Mouse (Mus musculus): ENCODE measurements around the gene Igsf8.

Igsf8 gene

DNA sequence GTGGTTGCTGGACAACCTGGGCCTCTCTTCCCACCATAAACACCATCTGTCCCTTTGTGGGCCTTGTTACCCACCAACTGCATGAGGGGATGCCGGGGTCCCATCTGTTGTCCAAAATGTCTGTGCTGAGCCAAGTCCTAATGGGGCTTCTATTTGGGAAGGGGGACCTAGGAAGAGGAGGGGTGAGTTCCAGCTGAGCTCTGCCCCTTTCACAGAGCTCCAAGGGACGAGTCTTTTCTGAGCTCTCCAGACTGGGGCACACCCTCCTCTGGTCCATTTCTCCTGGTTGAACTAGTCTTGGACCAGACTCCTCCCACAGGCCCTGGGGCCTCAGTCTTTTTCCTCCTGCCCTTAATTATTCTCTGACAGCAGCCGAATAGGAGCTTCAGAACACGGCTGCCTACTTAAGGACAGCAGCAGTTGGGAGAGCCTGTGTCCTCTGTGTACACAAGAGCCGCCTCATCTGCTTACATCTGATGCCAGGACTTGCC lies 58.5 kb downstream of the Igsf8 start:
- in situ Hi-C loops (cut with MboI; ENCODE audit: low sequenced_read_pairs): no loop called here

DNA sequence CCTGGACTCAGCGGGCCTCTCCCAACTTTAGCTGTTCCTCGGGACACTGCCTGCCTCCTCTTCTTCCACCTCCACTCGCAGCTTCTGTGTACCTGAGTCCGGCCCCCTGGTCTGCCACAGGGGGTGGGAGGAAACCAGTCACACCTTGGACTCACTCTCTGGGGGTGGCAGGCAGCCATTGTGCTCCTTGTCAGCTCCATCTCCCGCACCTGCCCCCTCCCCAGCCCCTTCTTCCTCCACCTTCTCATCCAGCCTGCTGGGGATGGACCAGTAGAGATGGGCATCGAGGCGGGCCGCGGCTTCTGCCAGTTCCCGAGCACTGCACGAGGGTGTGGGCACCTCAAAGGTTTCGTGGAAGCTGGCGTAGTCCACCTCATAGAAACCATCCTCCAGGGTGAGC lies 61.3 kb downstream of the Igsf8 start:
- in situ Hi-C loops (cut with MboI; ENCODE audit: low sequenced_read_pairs): no loop called here

DNA sequence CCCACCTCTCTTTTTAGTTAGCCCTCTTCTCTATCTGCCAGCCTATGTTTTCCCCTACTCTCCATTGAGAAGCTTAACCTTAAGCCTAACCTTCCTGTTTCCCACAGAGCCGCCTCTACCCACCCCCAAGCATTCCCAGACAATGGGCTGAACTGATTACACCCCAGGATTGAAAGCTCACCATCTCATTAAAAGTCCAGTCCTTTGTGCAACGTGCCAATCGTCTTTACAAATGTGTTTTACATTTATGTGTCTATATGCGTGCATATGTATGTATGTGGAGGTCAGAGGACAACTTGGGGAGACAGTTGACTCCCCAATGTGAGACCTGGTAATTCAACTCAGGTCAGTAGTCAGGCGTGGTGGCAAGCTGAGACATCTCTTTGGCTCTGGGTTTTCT lies 61.9 kb downstream of the Igsf8 start:
- in situ Hi-C loops (cut with MboI; ENCODE audit: low sequenced_read_pairs): no loop called here

DNA sequence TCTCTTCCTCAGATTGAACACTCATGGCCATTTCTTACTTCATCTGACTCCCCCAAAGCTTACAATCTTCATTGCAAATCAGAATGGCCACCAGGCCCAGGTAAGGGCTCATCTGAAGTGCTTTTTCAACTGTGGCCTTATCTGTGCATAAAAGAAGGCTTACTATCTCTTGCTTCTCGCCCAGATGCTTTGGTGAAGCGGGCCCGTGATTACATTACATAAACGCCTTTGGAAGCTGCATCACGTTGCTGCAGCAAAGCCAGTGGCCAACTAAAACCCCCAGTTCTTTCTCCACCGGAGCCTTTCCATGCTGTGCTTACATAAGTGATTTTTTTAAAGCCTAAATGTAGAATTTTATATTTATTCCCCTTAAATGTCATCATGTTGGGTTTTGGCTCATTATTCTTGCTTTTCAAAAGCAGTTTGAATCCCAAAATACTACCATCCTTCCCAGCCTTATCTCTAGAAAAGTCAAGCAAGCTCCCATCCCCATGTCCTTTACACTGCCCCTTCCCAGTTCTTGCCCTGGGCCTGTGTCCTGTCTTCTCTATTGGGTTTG lies 62.4 kb downstream of the Igsf8 start:
- in situ Hi-C loops (cut with MboI; ENCODE audit: low sequenced_read_pairs): no loop called here

DNA sequence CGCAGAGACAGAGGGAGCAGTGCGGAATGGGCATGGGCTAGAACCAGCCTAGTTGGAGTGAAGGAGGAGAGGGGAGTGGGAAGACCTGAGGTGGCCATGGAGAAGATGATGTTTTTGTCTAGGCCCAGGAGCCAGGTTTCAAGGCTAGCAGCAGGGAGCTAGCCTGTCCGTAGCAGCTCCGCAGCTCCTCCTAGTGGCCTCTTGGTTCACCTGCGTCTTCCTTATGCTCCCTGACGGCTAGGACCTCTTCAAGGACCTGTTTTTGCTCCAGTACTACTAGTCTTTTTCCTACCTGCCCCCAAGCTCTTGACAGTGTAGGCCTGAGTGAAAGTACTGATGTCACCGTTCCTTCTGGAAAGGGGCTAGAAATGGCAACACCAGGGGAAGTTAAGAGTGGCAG lies 63.3 kb downstream of the Igsf8 start:
- in situ Hi-C loops (cut with MboI; ENCODE audit: low sequenced_read_pairs): no loop called here

DNA sequence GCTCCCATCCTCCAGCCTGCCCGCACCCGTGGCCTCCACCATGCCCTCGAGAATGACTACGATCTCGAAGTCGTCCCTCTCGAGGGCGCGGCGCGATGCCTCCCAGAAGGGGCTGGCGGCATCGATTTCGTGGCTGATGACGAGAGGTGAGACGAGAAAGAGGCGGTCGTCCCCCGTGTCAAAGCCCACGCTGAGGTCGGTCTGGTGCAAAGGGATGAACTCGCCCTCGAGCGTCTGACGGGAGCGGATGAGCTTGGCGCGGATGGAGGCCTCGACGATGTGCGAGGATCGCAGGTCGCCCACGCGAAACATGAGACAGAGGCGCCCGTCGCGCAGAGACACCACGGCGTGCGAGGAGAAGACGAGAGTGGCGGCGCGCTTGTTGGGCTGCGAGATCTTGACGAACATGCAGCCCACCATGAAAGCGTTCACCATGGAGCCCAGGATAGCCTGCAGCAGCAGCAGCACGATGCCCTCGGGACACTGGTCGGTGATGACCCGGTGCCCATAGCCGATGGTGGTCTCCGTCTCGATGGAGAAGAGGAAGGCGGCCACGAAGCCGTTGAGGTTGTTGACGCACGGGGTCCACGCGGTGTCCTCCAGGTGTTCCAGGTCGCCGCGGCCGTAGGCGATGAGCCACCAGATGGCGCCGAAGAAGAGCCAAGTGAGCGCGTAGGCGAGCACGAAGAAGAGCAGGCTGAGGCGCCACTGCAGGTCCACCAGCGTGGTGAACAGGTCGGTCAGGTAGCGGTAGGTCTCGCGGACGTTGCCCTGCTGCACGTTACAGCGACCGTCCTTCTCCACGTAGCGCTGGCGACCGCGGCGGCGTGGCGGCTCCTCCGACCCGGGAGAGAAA lies 64.5 kb downstream of the Igsf8 start:
- in situ Hi-C loops (cut with MboI; ENCODE audit: low sequenced_read_pairs): no loop called here

DNA sequence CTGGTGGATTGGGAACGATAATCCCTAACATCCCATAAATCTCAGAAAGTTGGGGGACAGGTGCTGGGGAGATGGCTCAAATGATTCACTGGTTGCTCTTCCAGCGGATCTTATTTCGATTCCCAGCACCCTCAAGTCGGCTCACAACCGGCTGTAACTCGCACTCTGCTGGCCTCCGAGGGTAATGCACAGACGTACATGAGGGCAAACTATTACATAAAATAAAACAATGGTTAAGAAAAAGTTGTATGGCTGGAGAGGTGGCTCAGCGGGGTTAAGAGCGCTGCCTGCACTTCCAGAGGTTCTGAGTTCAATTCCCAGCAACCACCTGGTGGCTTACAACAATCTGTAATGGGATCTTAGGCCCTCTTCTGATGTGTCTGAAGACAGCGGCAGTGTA lies 65.2 kb downstream of the Igsf8 start:
- in situ Hi-C loops (cut with MboI; ENCODE audit: low sequenced_read_pairs): no loop called here

DNA sequence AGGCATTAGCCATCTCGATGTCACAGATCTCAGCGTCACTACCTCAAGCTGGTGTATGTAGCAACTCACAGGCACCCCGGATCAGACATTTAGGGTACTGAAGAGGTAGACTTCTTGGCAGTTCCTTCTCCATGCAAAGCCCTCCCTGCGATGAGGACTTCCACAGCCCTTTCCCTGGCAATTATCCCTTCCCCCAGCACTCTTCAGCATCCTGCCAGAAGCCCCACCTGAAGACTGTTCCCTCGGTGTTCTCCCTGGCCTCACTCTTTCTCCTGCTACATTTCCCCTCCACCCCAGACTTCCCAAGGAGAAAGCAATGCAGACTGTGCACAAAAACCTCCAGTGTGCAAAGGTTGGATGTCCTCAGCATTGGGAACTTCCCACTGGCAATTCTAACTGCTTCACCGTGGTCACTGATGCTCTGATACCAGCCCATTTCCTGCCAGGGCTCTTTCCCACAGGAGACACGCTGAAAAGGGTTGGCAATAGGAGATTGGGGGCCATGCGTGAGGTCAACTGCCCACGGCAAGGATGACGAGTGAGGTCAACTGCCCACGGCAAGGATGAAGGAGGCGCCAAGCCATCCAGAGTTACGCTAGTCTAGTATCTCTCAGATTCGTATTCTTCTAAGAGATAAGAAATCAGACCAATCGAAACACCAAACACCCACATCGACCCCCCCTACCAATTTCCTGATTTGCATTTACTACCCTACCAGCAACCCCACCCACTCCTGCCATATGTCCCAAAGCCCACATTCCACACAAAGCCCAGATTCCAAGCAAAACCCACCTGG lies 66.0 kb downstream of the Igsf8 start:
- in situ Hi-C loops (cut with MboI; ENCODE audit: low sequenced_read_pairs): no loop called here

DNA sequence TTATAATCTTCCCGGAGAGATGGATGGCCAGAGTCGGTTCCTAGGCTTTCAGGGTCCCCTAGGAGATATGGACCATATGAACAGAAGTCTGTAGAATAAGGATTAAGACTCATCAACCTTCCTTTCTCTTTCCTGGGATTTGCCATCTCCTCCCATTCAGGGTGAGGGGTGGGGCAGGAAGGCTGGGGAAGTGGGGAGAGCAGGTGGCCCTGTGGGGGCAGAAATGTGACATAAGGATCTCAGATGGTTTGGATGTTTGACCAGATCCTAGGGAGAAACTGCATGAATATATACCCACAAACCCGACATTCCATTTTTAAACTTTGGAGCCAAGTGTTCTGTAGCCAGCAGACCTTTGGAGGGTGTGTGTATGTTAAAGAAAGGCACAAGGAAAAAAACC lies 66.6 kb downstream of the Igsf8 start:
- in situ Hi-C loops (cut with MboI; ENCODE audit: low sequenced_read_pairs): no loop called here

DNA sequence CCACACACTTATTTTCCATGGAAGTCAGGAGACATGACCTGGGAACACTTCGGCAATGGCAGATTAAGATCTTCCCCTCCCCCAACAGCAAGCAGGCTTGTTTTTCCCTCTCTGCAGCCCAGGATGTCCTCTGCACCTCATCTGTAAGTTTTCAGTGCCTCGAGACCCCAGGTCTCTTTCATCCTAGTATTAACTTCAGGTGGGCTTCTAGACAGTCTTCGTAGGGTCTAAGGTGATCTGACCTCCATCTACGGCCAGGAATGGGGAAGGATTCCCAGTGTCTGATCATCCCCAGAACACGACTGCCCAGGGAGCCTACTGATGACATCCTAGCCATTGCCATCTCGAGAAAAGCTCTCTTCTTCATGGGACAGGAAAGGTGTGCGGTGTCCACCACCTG lies 67.0 kb downstream of the Igsf8 start:
- in situ Hi-C loops (cut with MboI; ENCODE audit: low sequenced_read_pairs): no loop called here

DNA sequence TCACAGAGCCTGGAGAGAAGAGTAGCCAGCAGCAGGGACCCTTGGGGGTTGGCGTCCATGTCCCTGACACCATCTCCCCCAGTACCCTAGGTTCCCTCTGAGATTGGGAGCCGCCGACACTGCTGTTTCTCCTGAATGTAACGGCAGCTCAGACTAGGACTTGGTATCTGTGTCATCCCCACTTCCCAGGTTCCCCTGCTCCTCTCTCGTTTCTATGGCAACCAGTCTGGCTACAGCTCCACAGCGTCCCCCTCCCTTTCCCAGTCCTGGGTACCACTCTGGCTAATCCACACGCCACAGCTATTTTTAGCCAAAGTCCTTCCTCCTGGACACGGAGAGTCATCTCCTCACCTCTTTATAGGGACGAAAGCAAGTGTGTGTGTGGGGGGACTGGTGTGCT lies 67.7 kb downstream of the Igsf8 start, which contains the start of gene Kcnj9:
Gene Kcnj9, minus strand, starts transcription at position 188 of the 400 bp plus-strand sequence.
- in situ Hi-C loops (cut with MboI; ENCODE audit: low sequenced_read_pairs): no loop called here

DNA sequence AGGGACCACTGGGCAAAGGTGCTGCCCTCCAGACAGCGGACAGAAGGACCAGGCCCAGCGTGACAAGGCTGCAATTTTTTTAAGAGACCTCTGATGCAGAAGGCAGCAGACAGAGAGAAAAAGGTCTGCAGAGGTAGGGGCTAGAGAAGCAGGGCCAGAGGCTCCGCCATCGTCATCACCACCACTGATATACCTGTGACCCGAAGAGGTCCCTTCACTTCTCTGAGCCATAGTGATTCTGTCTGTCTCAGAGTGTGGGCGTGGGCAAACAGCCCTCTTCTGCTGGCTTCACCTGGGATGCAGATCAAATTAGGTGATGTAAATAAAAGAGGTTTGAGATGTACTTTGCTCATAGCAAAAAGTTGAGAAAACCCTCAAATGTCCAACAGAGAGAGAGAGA lies 68.2 kb downstream of the Igsf8 start:
- in situ Hi-C loops (cut with MboI; ENCODE audit: low sequenced_read_pairs): no loop called here

DNA sequence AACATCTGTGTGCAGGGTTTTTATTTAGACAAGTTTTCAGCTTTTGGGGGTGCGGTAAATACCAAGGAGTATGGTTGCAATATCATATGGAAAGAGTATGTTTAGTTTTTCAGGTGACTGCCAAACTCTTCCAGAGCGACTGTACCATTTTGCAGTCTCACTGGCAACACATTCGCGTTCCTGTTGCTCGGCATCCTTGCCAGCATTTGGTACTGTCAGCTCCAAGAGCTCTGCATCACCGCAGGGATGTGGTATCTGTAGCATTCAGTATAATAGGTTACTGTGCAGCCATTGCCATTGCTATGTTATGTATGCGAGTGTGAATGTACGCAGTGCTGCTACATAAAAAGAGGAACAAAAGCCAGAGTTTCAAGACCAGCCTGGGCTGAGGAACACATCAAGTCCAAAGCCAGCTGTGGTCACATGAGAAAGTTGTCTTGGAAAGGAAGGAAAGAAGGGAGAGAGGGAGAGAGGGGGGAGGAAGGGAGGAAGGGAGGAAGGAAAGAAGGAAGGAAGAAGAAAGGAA lies 70.0 kb downstream of the Igsf8 start:
- in situ Hi-C loops (cut with MboI; ENCODE audit: low sequenced_read_pairs): no loop called here

DNA sequence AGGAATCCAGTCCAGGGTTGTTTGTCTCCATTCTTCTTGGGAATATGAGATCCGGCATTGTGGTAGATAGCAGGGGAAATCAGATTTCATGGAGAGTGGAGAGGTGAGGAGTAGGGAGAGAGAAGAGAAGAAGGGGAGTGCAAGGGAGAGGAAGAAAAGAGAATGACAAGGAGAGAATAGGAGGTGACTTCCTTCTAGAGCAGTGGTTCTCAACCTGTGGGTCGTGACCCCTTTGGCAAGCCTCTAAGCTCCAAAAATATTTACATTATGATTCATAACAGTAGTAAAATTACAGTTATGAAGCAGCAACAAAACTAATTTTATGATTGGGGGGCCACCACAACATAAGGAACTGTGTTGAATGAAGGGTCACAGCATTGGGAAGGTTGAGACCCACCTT lies 71.5 kb downstream of the Igsf8 start:
- in situ Hi-C loops (cut with MboI; ENCODE audit: low sequenced_read_pairs): no loop called here

DNA sequence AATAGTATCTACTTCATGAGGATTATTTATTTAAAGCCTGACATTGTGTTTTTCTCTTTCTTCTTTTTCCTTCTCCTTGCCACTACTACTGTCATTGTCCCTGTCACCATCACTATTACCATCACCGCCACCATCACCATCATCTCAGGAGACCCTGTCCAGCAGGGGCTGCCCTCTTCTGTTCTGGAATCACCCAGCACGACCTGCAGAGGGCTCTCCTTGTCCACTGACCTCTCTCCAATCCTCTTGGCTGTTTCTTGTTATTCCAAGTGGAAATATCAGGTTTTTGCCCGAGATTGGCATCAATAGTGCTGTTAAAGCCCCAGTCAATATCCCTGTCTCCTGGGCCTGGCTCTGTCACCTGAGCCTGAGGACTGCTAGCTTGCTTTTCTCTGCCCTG lies 72.1 kb downstream of the Igsf8 start:
- in situ Hi-C loops (cut with MboI; ENCODE audit: low sequenced_read_pairs): no loop called here

DNA sequence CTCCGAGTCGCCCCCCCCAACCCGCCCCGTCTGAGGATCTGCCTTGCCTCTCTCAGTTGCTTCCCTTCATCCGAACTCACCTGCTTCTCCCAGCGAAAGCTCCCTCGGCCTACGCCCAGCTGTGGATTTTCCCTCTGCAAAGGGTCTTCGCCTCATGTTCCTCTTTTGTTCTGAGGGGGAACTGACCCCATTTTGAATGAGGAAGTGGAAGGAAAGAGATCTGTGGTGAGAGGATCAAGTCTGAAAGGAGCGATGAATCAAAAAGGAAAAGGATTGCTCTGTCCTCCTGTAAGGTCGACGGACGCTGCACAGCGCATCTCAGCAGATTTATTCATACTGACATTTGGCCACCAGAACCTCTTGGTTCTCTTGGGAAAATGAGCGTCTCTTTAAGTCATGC lies 74.4 kb downstream of the Igsf8 start:
- in situ Hi-C loops (cut with MboI; ENCODE audit: low sequenced_read_pairs): no loop called here

DNA sequence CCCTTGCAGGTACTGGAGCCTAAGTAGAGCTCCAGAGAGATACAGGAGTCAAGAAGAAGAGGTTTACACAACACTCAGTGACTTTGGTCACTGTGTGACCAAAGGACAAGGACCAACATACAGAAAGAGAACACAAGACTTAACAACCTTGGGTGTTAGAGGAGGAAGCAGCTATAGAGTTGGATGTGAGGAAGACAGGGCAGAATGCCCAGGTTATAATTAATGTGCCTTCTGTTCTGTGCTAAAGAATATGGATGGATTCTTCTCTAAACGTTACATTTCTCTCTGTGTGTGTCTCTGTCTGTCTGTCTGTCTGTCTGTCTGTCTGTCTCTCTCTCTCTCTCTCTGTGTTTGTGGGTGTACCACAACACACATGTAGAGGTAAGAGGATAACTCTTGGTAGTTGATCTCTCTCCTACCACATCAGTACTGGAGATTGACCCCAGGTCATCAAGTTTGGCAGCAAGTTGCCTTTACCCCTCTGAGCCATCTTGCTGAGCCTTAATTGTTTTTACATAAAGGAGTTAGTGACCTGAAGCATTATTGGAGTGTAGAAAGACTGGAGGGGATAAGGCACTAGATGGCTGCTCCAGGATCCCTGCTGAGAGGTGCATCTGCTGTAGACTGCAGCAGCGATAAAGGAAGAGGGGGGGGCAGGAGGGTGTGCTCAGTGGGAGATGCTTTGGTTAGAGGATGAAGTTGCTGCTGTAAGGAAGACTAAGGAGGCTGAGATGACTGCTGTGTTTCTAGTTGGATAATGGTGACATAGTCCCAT lies 76.2 kb downstream of the Igsf8 start:
- in situ Hi-C loops (cut with MboI; ENCODE audit: low sequenced_read_pairs): no loop called here

DNA sequence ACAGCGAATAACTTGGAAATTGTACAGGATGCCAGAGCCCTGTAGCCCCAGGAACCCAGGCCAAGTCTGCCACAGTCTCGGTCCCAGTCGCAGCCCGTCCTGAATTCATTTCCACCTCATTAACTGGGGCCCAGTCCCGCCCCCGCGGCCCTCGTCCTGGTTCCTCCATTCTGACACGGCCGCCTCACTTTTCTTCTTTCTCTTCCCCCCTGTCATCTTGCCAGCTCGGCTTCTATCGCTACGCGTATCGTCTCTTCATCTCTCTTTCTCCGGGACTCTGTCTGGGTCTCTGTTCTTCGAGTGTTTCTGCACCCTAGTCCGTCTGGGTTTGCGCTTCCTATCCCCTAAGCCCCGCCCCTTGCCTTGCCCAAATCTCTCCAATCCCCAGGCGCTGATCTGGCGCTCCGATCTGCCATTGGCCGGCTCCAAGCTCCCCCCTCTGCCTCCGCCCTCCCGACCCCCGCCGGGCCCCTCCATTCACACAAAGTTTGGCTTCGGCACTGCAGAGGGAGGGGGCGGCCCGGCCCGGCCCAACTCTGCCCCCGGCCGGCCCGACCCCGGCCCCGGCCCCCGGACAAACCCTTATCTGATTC lies 79.4 kb downstream of the Igsf8 start, which contains the start of gene Kcnj10:
Gene Kcnj10, plus strand, starts transcription at position 482 of the 593 bp plus-strand sequence.
- in situ Hi-C loops (cut with MboI; ENCODE audit: low sequenced_read_pairs): no loop called here

DNA sequence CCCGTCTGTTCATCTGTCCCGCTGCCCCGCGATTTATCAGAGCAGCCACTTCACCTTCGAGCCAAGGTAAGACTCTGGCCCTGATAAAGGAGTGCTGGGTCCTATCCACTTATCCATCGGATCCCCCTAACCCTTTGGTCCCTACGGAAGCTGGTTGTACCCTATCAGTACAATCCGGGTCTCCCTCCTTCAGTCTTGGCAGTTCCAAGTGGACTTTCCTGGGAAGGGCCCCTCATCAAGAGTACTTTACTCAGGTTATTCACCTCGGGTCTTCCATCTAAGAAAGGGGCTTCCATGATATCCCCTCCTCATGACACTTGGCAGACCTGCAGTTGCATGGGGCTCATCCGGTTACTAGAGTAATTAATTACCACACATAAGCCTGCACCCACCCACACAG lies 79.9 kb downstream of the Igsf8 start:
- in situ Hi-C loops (cut with MboI; ENCODE audit: low sequenced_read_pairs): no loop called here

DNA sequence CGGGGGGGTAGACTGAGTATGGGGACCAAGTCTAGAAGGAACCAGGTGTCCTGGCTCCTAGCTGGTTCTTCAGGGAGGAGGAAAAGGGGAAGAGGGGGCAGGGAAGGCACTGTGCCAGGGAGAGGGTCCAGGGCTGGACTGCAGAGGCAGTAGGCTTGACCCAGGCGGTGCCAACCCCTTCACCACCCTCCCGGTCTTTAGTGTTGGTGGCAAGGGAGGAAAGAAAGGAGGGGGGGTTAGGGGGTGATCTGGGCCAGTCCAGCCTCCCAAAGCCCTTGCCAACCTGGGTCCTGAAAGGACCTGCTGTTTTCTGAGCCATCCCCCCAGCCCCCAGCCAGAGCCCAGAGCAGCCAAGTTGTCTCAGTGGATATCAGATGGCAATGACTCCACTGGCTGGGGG lies 81.3 kb downstream of the Igsf8 start:
- in situ Hi-C loops (cut with MboI; ENCODE audit: low sequenced_read_pairs): no loop called here
